Mouse (Mus musculus): ENCODE measurements at regions not wholly inside any gene's neighbourhood (a gene's known extent, or its start where the extent isn't known, plus 50 kb on each side); places are given as distances from the start of the nearest gene placed in this dataset.

DNA sequence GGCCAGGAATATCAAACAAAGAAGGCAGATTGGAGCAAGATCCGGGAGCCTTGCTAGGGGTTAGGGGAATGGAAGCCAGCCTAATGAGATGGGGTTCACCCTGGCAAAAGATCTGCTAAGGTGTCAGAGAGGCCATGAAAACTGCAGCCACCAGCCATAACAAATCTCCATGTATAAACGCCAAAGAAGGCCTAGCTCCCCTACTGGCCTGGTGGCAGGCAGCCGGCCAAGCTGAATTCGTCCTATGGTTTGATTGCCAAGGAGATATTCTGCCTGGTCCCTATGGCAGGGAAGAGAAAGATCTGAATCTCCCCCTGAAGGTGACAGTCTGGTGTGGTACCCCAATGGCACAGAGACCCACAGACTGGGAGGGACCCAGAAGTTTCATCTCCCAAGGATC is 104.8 kb upstream of the E030018B13Rik start:
- intact Hi-C loops (cut with DNase I) = no loop called here
- no peak for DNase-seq (ENCODE audit: extremely low spot score in 1 of 2, low spot score in 2 of 2)

- intact Hi-C loops (cut with DNase I) = no loop called here
- DNase-seq (ENCODE audit: extremely low spot score in 1 of 2, low spot score in 2 of 2) = no peak
Measured at GRCm38 (mm10) chr7:63815531-63815930, 101.1 kb upstream of the E030018B13Rik start.

GRCm38 (mm10) chr7:63816056-63816941 is 100.4 kb upstream of the E030018B13Rik start:
- intact Hi-C loops (cut with DNase I) = no loop called here
- peak in 1 of 2 experiments; percentile 68 for DNase-seq (ENCODE audit: extremely low spot score in 1 of 2, low spot score in 2 of 2)

GRCm38 (mm10) chr7:63817476-63817875 is 99.2 kb upstream of the E030018B13Rik start:
- intact Hi-C loops (cut with DNase I) = no loop called here

DNA sequence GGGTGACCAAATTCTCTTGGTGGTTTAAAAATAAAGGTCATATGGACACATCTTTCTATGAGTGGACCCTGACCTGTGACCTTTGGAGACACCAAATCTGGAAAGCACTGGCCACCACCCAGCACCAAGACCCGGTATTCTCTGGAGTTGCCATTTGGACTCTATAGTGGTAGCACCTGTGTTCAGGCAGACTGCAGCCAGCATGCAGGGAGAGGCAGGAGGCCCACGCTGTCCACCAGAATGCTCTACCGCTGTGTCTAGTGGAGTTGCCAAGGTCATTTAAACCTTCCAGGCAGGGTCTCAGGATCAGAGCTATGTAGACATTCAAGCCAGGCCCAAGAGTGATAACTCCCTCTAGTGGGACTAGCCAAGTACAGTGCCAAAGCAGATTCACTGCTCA is 98.6 kb upstream of the E030018B13Rik start:
- intact Hi-C loops (cut with DNase I) = no loop called here
- no peak for DNase-seq (ENCODE audit: extremely low spot score in 1 of 2, low spot score in 2 of 2)

More at GRCm38 (mm10) chr7:63817476-63817875, 99.2 kb upstream of the E030018B13Rik start:
- DNase-seq (ENCODE audit: extremely low spot score in 1 of 2, low spot score in 2 of 2) = no peak

DNA sequence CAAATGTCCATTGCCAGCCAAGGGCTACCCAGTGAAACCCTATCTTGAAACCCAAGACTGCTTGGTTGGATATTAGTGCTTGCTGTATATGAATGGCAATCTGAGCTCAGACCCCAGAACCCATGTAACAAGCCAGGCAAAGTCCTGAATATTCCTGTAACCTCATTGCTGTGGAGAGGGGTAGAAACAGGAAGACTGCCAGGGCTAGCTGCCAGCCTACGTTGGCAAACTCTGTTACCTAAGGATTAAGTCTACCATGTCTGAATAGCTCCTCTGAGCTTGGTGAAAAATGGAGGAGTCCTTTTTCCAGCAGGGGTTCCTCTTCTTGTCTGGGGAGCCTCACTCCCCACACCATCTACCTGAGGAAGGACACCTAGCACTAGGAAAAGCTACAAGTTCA is 96.4 kb upstream of the E030018B13Rik start:
- DNase-seq (ENCODE audit: extremely low spot score in 1 of 2, low spot score in 2 of 2) = no peak
- intact Hi-C loops (cut with DNase I) = no loop called here

GRCm38 (mm10) chr7:63822001-63822400 is 94.7 kb upstream of the E030018B13Rik start:
- no peak for DNase-seq (ENCODE audit: extremely low spot score in 1 of 2, low spot score in 2 of 2)
- intact Hi-C loops (cut with DNase I) = no loop called here

- intact Hi-C loops (cut with DNase I) = no loop called here
- DNase-seq (ENCODE audit: extremely low spot score in 1 of 2, low spot score in 2 of 2) = peak in 1 of 2 experiments; percentile 58
Measured at GRCm38 (mm10) chr7:63824009-63824408, 92.6 kb upstream of the E030018B13Rik start.

- DNase-seq (ENCODE audit: extremely low spot score in 1 of 2, low spot score in 2 of 2) = no peak
- intact Hi-C loops (cut with DNase I) = no loop called here
Measured at GRCm38 (mm10) chr7:63829362-63829920, 87.2 kb upstream of the E030018B13Rik start.

DNA sequence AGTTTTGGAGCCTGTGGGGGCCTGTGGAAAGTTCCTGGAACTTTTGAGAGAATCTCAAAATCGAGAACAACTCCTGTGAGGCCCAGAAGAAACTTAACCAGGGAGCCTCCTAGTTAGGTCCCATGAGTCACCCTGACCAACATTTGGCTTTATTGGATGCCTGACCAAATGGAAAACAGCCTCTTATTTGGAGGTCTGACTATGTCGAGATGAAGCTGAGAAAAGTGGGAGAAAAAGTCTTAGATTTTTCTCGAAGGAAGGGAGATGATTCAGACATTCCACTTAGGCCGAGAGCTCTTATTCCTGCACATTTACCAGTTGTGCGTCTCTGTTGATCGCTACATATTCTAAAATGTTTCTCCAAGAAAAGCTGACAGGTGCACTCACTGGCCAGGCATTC is 83.0 kb upstream of the E030018B13Rik start:
- intact Hi-C loops (cut with DNase I) = no loop called here

GRCm38 (mm10) chr7:63835958-63836357 is 80.7 kb upstream of the E030018B13Rik start:
- no peak for DNase-seq (ENCODE audit: extremely low spot score in 1 of 2, low spot score in 2 of 2)
- intact Hi-C loops (cut with DNase I) = no loop called here

More for the DNA sequence above, 83.0 kb upstream of the E030018B13Rik start:
- DNase-seq (ENCODE audit: extremely low spot score in 1 of 2, low spot score in 2 of 2) = no peak

All from left cerebral cortex, postnatal 10 days (tissue).